Mouse (Mus musculus) A20 (cell line): ENCODE data around the gene Asic5.

Source experiments
- DNase-seq: peaks from one replicate; pipeline ENCODE4 v3.0.0-alpha.2; 2011; ENCODE audit warnings: low read depth, low spot score

Asic5 gene

DNA sequence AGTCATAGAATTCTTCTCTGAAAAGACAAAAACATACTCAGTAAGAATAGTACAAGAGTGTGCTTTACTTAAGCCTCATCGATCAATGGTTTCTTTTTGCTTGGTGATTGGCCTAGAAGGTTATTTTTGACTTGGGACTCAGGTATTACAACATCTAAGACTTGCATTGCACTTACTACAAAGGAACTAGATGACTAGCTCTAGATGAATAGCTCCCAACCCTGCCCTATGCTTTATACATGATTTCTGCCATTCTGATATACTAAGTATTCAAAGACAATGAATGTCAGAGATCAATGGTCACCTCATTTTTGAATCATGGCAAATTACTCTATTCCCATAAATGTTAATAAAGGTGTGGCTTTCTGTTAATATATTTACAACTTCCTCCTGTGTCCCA, 24.9 kb downstream of the Asic5 start:
- no peak for DNase-seq

DNA sequence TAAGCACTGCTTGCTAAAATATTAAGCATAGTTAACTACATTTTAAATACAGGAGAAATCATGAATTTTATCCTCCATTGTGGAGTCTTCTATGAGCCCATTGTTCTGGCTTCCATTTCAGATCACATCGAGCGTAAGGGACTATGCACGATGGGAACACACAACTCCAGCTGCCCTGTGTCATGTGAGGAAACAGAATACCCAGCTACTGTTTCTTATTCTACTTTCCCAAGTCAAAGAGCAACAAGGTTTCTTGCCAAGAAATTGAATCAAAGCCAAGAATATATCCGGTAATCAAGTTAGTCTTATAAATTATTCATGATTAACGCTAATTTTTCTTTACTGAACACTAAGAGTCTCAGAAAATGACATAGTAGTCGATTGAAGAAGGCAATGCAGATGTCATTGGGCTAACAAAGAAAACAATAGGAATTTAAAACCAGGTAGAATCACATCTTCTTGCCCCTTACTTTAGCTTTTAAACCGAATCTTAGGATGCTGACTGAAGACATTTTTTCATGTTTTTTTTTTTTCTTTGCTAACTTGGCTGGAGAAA, 32.1 kb downstream of the Asic5 start:
- no peak for DNase-seq

DNA sequence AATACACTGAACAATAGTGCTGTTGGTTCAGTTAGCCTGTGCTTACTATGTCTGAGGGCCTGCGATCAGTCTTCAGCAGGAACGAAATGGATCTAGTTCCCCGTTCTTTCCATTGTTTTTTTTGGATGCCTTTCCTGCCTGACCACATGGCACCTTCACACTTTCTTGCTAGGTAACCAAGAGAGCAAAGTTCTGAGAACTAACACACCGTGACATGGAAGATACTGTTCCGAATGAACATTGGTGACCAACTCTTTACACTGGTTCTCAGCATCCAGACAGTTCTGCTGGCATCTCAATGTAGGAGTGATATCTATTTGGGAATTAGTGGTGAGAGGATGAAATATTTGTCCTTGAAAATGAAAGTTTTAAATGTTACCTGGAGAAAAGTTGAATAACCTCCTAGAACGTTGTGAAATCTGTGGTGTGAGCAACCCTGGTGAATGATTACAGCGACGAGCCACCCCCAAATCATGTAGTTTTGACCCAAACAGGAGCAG, 40.4 kb downstream of the Asic5 start:
- DNase-seq: no peak

DNA sequence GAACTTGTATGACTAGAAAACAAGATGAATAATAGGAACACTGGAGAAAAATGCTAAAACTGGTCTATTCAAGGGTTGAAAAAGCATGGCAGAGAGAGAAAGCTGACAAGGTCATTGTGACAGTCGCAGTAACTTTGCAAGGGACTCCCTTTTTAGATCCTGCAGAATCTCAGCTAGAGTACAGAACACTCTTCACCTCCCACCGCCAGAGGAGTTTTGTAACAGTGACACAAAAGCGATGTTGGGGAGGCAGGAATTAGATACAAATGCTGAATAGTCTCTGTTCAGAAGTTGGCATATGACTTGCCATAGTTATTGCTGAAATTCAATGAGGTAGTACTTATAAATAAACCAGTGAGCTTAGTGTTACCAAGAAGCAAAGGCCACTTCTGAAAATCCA, 41.0 kb downstream of the Asic5 start:
- DNase-seq: no peak

DNA sequence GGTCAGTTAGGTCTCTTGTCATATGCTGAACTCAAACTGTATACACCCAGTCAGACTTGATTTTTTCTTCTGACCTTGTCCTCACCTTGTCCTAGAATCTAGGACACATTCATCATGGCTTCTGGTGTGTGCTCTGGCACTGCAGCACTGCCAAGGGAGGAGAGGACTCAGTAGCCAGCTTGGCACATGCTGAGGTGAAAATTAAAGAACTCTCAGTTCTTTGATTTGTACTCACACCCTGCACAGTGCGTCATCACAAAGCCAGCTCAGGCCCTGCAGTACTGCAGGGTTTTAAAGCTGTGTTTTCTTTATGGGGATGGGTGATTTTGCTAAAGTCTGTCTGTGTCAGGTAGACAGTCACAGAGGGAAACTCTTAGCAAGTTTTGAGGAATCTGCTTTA, 45.2 kb downstream of the Asic5 start:
- no peak for DNase-seq

DNA sequence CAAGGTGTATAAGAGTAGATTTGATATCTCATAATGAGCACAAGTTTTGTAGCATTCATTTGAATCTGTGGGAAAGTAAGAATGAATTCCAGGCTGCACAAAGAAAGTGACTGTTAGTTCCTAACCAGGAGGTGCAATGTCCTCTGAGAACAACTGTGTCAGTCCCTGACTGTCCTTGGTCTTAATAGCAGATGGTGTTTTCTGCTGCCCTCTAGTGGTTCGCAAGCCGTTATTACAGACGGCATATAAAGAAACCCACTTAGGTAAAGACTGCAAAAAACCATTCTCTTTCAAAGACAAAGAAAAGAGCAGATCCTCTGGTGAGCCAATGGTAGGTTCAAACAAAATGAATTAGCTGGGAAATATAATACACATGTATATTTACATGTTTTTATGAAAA, 47.1 kb downstream of the Asic5 start:
- peak; percentile 79 for DNase-seq

DNA sequence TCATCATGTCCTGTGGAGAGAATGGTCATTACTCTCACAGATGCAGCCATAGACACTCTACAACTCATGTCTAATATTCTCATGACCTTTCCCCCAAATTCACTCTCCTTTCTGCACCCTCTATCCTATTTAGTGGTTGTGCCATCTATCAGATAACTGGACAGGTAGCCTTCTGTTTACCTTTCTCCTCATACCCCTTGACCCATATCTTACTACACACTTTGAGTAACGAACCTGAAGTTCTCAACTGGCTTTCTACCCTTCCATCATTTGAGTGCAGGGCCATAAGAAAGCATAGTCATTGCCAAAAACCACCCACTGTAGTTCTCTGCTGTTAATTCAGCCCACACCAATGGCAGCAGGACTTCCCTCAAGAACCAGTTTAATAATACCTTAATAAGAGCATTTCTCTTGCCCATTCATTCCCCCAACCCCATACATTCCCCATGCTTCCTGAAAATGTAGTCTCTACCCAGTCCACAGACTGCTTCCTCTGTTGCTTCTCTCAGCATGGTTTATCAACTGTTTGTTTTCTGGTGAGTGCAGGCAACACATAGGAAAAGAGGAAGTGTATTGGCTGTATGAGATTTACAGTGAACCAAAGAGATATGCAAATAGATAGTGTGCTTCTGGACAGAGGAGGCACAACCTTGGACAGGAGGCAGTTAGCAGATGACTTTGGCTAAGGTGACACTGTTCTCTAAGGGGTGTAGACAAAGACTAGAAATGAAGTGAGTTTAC, 48.1 kb downstream of the Asic5 start:
- peak; percentile 81 for DNase-seq

DNA sequence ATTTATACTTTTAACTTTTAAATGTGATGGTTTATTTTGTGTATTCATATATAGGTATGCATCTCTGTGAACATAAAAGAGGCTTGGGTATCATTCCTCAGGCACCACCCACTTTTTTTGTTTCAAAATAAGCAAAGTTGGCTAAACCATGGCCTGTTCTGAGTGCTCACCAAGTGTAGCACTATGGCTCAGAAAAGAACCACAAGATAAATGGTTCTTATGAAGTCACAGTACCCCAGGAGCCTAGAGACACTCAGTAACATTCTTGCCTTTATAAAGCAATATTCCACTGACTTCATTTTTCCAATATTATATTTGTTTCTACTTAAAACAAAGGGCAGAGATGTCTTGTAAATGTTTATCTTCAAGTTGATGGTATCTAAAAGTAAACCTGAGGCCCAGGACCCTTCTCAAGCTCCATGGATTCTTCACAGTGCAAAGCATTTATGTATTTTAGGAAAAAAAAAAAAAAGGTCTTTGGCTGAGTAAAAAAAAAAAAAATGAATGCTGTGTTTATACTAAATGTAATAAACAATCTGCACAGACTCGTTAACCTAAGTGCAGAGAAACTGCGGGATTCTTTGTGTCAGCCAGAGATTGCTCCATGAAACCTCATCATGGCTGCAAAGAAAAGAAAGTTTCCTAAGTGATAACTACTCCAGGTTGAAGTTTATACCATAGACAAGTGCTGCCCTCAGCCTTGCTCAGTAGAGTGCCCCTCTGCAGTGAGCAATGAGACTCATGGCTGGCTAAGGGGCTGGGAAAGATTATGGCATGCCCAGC, 54.4 kb downstream of the Asic5 start:
- DNase-seq: no peak

DNA sequence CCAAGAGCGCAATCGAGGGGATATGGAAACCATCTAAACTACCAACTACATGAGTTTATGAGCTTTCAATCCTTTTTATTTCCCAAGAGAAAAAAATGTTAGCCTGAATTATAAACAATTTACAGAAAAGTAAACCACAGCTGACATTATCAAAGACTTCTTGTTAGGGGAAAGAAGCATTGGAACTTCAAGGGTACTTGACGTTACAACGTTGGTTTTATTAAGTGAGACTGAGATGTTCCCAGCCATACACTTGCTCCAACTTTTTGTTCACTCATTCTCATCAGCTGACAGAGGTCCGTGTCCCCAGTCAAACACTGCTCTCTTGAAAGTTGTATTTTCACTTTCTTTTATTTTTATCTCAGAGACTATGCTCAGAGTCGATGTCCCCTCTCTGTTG, 61.6 kb downstream of the Asic5 start:
- no peak for DNase-seq

DNA sequence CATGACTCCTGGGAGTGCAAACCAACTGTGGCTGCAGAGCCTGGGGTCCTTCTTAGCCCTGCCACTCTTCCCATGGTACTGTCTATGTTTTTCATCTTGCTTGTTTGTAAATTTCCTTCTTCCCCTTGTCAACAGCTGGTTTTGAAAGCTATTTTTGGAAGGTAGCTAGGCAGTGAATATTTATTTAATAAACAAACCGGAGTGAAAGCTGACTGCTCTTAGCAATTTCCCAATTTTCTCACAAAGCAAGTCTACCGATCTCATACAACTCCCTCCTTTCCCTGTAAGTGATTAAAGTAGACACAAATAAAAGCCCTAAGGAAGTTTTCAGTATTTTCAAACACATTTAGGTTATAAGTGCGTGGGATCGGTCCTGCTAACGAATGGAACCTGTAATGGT, 62.8 kb downstream of the Asic5 start:
- no peak for DNase-seq

DNA sequence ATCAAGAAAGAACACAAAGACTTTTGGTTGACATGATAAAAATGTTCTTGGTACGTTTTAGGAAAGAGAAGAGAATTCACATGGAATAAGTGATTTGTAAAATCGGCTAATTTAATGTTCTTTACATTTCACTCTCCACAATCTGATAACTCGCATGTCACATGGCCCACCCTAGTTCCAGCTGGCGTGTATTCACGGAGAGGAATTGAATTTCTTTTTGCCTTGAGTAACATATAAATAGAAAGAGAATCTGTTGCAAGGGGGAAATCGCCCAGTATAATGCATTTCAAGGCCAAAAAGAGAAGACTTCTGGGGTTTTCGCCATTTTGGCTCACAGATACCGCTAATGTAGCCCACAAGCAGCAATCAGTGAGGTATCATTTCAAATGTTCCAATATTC, 64.0 kb downstream of the Asic5 start:
- DNase-seq: no peak

DNA sequence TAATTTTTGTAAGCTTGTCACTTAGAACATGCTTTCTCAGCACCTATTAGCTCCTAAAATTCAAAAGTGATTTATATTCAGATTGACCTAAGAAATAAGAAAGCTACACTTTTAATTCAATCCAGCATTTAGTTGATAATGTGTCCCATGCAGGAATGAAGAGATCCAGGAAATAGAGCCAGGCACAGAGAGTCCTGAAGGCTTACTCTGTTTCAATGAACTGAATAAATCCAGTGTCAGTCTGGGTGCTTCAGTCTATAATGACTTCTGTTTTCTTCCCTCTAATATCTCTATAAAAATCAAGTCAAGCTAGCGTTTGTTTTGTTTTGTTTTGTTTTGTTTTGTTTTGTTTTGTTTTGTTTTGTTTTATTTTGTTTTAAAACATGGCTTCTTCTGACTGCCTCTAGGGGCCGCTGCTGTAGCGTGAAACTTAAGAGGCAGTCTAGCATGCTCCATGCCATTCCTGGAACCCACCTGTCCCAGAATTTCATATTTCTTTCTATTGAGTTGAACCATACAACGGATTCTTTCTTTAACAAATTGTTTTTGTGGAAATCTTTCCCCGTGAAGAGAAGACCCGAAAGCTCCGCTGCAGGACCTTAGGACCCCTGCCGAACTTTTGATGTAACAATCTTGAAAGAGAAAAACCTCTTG, 65.1 kb downstream of the Asic5 start:
- DNase-seq: peak; percentile 55

DNA sequence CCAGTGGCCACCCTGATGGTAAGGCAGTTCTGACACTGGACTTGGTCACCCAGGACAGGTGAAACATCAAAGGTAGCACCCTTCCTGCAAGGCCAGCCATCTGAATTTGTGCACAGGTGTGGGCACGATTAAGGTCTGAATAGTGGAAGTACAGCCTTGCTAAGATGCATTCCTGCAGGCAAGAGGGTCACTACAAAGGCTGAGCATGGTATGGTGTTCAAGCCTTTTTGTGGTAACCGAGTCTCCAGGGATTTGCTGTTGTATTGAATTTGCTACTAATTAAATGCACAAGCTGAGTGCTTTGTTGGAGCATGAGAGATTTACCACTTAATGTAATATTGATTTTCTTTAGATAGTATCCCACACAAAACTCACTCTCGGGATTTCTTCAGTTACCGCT, 66.0 kb downstream of the Asic5 start:
- no peak for DNase-seq

DNA sequence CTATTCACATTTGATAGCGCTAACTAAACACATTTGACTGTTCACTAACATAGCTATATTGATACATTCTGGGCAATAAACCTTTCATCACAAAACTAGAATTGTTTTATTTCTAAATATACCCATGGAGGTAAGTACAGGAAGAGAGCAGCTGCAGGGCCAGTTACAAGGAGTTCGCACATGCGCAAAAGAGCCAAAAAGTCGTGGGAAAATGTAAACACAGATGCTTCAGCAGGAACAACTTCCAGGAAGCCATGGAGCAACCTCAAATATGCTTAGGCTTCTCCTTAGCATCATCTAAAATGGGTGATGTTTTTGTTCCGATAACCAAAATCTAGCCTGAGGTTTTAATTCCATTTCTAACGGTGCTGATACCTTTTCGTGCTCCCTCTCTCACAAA, 66.6 kb downstream of the Asic5 start:
- no peak for DNase-seq

DNA sequence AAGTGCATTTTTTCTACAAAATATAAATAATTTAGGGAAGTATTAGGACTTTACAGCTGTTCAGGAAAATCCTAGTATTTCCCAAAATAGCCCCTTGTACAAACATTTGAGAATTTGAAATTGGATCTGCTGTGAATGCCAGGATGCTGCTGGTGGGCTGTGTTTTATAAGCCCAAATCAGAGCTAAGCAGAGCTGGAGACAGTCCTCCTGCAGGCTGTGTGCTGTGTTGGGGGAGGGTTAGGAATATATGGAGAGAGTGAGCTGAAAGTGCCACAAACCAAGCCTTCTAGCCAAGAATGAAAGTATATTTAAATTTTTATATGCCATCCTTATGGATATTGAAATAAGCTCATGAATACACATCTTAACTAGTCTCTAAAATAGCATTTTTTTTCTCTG, 69.4 kb downstream of the Asic5 start:
- no peak for DNase-seq

DNA sequence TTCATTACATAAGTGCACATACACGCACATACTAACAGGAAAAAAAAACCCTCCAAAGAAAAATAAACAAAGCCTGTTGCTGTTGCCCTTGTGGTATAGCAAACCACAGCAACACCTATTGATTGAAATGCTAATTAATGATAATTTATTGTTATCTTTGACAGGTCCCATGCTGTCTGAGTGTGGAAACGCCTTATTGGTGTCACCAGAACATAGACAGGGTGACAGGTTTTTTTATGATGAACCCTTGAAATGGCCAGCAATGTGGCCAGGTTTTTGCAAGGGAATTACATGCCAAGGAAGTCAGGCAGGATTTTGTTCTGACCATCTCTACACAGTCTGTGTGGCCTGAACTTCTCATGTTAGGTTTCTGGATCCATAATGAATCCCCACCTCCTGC, 69.9 kb downstream of the Asic5 start:
- DNase-seq: no peak

DNA sequence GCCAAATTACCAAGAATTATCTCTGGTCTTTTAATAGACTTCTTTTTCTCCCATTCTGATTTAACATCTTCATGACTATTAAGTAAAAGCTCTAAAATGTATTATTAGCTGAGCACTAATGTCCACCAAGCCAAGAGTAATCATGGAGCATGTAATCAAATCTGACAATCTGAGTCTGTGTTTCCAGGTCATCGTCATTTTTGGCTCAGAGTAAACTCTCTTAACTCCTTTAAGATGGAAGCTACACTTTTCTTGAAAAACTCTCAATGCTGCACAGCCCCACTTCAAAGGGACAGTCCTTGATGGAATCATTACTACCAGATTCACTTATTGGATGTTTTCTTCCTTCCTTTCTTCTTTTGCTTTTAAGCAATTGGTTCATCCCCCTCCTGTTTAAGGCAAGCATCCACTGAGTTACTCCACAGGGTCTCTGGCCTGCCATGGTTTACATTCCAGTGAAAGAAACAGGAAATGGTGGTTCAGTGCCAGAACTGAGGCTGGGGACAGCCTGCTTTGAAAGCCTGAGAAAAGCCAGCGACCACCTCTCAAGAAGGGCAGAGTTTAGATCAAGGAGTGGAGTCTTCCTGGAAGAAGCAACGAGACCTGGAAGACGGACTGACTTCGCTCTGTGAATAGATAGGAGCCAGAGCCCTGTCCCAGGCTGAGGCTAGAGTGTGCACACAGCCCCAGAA, 72.3 kb downstream of the Asic5 start:
- no peak for DNase-seq

DNA sequence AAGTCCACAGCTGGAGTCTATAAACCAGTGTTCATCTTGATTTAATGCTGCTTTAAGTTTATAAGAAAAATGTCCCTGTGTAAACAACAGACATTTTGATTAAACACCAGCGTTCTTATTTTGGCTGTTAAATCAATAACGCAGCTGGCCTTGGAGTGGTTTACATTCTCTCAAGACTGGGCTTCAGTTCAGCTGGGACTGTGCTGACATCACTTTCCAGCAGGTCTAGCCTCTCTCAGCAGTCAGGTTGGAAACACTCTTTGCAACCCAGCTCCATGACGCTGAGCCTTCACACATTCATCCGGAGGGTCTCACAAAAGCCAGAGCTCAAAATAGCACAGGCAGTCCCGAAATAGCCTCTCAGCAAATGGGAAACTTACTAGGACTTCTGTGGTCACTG, 75.1 kb downstream of the Asic5 start:
- DNase-seq: no peak

DNA sequence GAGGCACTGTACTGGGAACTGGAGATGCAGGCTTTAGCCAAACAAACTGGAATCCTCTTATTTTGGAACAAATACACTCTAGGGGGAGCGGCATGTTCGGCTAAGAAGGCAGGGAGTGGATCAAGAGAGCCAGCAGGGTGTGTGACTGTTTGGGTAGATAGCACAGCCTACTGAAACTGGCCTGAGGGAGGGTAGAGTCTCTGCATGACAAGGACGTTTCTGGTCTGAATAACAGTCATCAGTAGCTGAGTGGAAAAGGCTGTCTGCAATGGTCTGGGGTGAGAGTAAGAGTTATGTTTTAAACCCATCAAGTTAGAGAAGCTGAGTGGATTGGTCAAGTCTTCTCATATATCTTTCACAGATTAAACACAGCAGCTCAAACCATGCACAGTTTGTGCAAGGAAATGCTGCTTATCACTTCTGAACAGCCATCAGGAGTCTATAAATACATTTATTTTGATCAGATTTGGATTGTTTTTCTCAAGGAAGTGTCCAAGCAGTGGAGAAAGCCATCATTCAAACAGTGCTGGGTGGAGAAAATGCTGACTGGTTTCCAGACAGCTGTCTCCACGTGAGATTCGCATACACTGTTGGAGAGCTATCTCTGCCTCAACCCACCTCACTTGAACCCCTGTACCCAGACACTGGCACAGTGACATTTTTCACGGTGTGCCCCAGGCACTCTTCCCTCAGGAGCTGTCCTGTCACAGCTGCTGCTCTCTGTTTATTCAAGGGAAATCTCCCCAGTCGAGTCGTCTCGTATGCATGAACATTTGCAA, 79.5 kb downstream of the Asic5 start:
- DNase-seq: no peak

DNA sequence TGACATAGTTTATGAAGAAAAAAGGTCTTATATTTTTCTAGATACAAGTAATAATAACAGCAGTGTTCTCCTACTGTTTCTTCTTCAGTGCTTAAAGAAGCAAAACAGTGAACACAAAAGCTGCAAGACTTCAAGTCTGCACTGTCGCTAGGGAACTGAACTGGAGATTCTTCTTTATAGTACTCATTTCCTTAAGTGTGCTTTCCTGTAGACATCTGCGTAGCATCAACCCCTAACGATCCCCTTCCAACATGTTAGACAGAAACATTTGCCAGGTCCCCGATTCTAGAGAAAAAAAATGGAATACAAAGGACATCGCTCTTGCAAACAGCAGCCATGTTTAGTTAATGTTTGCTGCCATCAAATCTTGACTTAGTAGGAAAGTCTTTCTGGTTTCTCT, 85.7 kb downstream of the Asic5 start:
- no peak for DNase-seq
